Mouse (Mus musculus) erythroblast, embryonic 14.5 days (primary cell): ENCODE results near the gene Nat14.

Experiments
- GATA1 ChIP-seq: IDR thresholded peaks from 2 replicates; pipeline ENCODE4 v1.6.1; 2012; ENCODE audit warnings: low read length, inconsistent platforms, mixed read lengths
- TAL1 ChIP-seq: IDR thresholded peaks from 3 replicates; pipeline ENCODE4 v1.6.1; 2012; ENCODE audit warnings: low read length, inconsistent platforms, mixed read lengths

DNA sequence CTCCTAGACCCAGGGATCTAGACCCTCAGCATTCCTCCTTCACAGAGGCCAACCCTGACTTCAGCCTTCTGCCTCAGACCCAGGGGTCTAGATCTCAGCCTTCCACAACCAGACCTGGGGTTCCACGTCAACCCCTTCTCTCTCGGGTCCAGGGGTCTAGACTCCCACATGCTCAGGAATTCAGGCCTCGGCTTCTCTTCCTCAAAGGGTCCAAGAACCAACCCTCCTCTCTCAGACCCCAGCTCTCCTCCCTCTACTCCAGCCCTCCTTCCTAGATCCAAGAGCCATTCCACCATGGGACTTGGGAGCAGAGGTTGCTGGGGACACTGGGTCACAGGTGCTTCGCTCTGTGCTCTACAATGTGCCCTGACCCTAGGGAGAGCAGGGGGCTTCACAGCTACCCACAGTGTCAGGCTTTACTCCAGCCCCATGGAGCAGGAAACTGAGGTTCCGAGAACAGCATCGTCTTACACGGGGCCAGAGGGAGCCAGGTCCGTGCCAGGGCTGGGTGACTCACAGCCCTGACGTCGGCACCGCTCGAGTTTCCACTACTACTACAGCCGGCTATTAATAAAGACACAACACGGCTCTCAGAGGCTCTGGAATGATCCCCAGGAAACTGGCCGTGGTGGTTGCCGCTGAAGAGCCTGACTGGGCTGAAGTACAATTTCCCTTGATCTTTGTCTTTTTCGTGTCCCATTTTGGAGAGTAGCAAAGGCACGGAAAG lies 50.7 kb downstream of the Nat14 start:
- TF ChIP-seq GATA1 (no peak), TAL1 (no peak)
